In the genomic region with DNA sequence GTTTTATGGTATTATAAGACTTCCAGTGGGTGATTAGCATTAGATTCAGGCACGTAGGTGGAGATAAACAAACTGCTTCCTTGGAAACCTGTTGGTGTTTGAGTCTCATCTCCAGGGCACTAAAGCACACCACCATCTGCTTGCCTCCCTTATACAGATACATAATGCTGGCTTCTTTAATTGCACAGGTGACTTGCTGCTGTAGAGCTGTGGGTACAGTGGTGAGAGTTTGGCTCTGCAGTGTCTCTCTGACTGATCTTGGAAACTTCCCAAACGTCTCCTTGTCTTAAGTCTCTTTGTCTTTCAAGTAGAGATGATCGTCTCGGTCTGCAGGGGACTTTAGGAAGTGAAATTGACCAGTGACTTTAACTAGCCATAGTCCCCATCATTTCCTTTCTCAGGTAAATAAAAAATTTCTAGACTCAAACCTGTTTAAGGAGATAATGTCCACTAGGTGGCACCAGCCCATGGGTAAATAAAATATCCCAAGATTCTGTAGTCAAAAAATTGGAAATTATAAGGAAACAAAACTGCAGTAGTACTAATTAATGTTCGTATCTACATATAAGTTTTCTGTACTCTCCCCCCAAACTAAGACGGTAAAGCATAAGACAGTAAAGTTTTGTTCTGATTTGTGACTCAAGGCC, we compare ENCODE assay signal across 9 mouse cellular contexts. TPM values are rescaled to one million over a fixed set of nuclear protein-coding genes. Genes with fewer than 3 reads are reported as not detected.
DNase-seq lines count a peak whose midpoint lies in the region; ATAC-seq and TF ChIP-seq lines count a peak whose summit lies in the region.
"Had no signal": no experiment of that assay in that cellular context is flagged by ENCODE, and none has a peak within 500 bp of the region (broad histone marks: within the 10 kb centered on the region; RNA-seq: fewer than 3 reads in every experiment).

No protein-coding gene starts in this region.

- no peak overlapping the region for H3K4me2 ChIP-seq in forebrain, embryonic 14.5 days (ENCODE audit: low read length)
- H3K4me2 ChIP-seq: midbrain, embryonic 12.5 days had no signal

- no peak overlapping the region for H3K4me3 ChIP-seq in forebrain, embryonic 14.5 days (ENCODE audit: low read depth, low read length)
- no peak overlapping the region for H3K4me3 ChIP-seq in forebrain, embryonic 10.5 days
- no peak overlapping the region for H3K4me3 ChIP-seq in ES-Bruce4 (ENCODE audit: low read depth, low read length)
- H3K4me3 ChIP-seq: midbrain, embryonic 12.5 days had no signal

- no peak for ATAC-seq in forebrain, embryonic 14.5 days
- no peak for ATAC-seq in activated CD4-positive, CD25-positive, alpha-beta regulatory T cell, adult 4 months

- H3K27me3 ChIP-seq in forebrain, embryonic 14.5 days (replicated peaks; ENCODE audit: control insufficient read depth, insufficient read depth, low read length): no peaks in the 10 kb centered on the region
- H3K27me3 ChIP-seq in forebrain, embryonic 10.5 days (ENCODE audit: poor library complexity, severe bottlenecking): no peaks in the 10 kb centered on the region
- H3K27me3 ChIP-seq in ES-Bruce4 (ENCODE audit: control insufficient read depth, insufficient read depth, low read length, poor library complexity, severe bottlenecking): no peaks in the 10 kb centered on the region
- H3K27me3 ChIP-seq: midbrain, embryonic 12.5 days had no signal

- TF ChIP-seq CTCF in ES-Bruce4 (IDR thresholded peaks at IDR 0.05; ENCODE audit: low read depth, low read length): peak; percentile 19

- DNase-seq in forebrain, embryonic 14.5 days (ENCODE audit: low spot score): peak; percentile 77
- DNase-seq in forebrain, embryonic 10.5 days (ENCODE audit: extremely low spot score, low spot score): no peak
- DNase-seq in left cerebral cortex, postnatal 25 days (ENCODE audit: low spot score in 2 of 2): peak; percentile 48 to 52
- DNase-seq in left cerebral cortex, adult 8-10 months (ENCODE audit: low spot score in 2 of 2): no peak
- DNase-seq in forelimb bud, embryonic 11.5 days (ENCODE audit: low read depth, low spot score): peak; percentile 35
- no peak for DNase-seq in ovary, adult 18-20 months (ENCODE audit: low spot score)

- H3K4me1 ChIP-seq in forebrain, embryonic 14.5 days (ENCODE audit: control insufficient read depth, insufficient read depth, low read length): no peaks in the 10 kb centered on the region
- H3K4me1 ChIP-seq in forebrain, embryonic 10.5 days: 0 out of 2 replicates have a peak, but pooled peaks cover 3% of the 10 kb centered on the region
- H3K4me1 ChIP-seq in ES-Bruce4 (ENCODE audit: control insufficient read depth, insufficient read depth, low read length): no peaks in the 10 kb centered on the region
- H3K4me1 ChIP-seq: midbrain, embryonic 12.5 days had no signal

- intact Hi-C loops in left cerebral cortex, postnatal 25 days (cut with DNase I): loop anchor here (5.0 kb wide), 2 partner anchors 204 to 419 kb away; partner anchors contain the start of gene Gpr22

- no peak for TF ChIP-seq POLR2A in ES-Bruce4 (IDR thresholded peaks at IDR 0.05; ENCODE audit: insufficient read depth, low read length)

- no peak for TF ChIP-seq EP300 in ES-Bruce4 (IDR thresholded peaks at IDR 0.05; ENCODE audit: insufficient read depth, low read depth, low read length)

- H3K9me3 ChIP-seq in forebrain, embryonic 14.5 days (replicated peaks; ENCODE audit: control insufficient read depth, low read length): no peaks in the 10 kb centered on the region
- no peaks in the 10 kb centered on the region for H3K9me3 ChIP-seq in forebrain, embryonic 10.5 days
- no peaks in the 10 kb centered on the region for H3K9me3 ChIP-seq in ES-Bruce4 (replicated peaks; ENCODE audit: control insufficient read depth, insufficient read depth, low read length, poor library complexity, severe bottlenecking)
- H3K9me3 ChIP-seq: midbrain, embryonic 12.5 days had no signal

- no peak overlapping the region for H3K27ac ChIP-seq in forebrain, embryonic 14.5 days (ENCODE audit: low read depth, low read length)
- no peak overlapping the region for H3K27ac ChIP-seq in forebrain, embryonic 10.5 days
- H3K27ac ChIP-seq in ES-Bruce4 (ENCODE audit: insufficient read depth, low read length): no peak overlapping the region
- H3K27ac ChIP-seq: midbrain, embryonic 12.5 days had no signal

- WGBS in forebrain, embryonic 14.5 days: 47% methylated on average over 6 of the region's 6 CpGs
- WGBS in forebrain, embryonic 10.5 days: 42% methylated on average over 6 of the region's 6 CpGs

- H3K36me3 ChIP-seq in forebrain, embryonic 14.5 days (ENCODE audit: control insufficient read depth, insufficient read depth, low read length): no peaks in the 10 kb centered on the region
- no peaks in the 10 kb centered on the region for H3K36me3 ChIP-seq in forebrain, embryonic 10.5 days (replicated peaks)
- H3K36me3 ChIP-seq in ES-Bruce4 (ENCODE audit: control insufficient read depth, insufficient read depth, low read length, poor library complexity, severe bottlenecking): no peaks in the 10 kb centered on the region
- H3K36me3 ChIP-seq: midbrain, embryonic 12.5 days had no signal

- no peak overlapping the region for H3K9ac ChIP-seq in forebrain, embryonic 14.5 days (ENCODE audit: low read length)
- H3K9ac ChIP-seq in ES-Bruce4 (ENCODE audit: low read depth, poor library complexity, severe bottlenecking): no peak overlapping the region
- H3K9ac ChIP-seq: midbrain, embryonic 12.5 days had no signal

RNA-seq across cellular contexts. Expression of gene Cbll1, which starts 8.4 kb away (rescaled TPM):
- polyA plus RNA-seq in forebrain, embryonic 14.5 days (2014; fragmentation: Nextera tagmentation; extraction: Ambion mirVana): 20.3 and 21.3 TPM in 2 replicates
- 16.7 and 19.2 TPM in 2 replicates for polyA plus RNA-seq in forebrain, embryonic 10.5 days (2016; fragmentation: Nextera tagmentation; extraction: Ambion mirVana)
- total RNA-seq in left cerebral cortex, postnatal 25 days (2021): 10 to 100 TPM; 23.3 to 24.5 TPM
- 10 to 100 TPM; 20.5 to 22.0 (median 21.3) TPM for total RNA-seq in left cerebral cortex, adult 8-10 months (2022)
- polyA plus RNA-seq in ES-Bruce4 (2011; ENCODE audit: insufficient read depth, insufficient read length, low read depth, missing spikeins): 45.3 and 47.6 TPM in 2 replicates
- 10 to 100 TPM; 24.7 to 25.9 TPM for polyA plus RNA-seq in activated CD4-positive, CD25-positive, alpha-beta regulatory T cell, adult 4 months (2017; shearing (Covaris generic))

RNA-seq across cellular contexts. Expression of gene Slc26a4, which starts 51.9 kb away (rescaled TPM):
- polyA plus RNA-seq in forebrain, embryonic 14.5 days (2014; fragmentation: Nextera tagmentation; extraction: Ambion mirVana): 0.09 TPM in 1 of 2 replicates, not detected in the other
- polyA plus RNA-seq in forebrain, embryonic 10.5 days (2016; fragmentation: Nextera tagmentation; extraction: Ambion mirVana): not detected in 2 replicates
- total RNA-seq in left cerebral cortex, postnatal 25 days (2021): 1 to 10 TPM; 2.1 to 2.5 TPM
- total RNA-seq in left cerebral cortex, adult 8-10 months (2022): 1 to 10 TPM; 1.9 to 3.2 (median 2.1) TPM
- polyA plus RNA-seq in ES-Bruce4 (2011; ENCODE audit: insufficient read depth, insufficient read length, low read depth, missing spikeins): not detected in 2 replicates
- not detected for polyA plus RNA-seq in activated CD4-positive, CD25-positive, alpha-beta regulatory T cell, adult 4 months (2017; shearing (Covaris generic))
- polyA plus RNA-seq: midbrain, embryonic 12.5 days had no signal

Comparison
In these comparisons a context has a peak if more than half of its experiments do, and no peak if none do; other contexts are left out.
1. DNase-seq: peak in forebrain, embryonic 14.5 days (single experiment), left cerebral cortex, postnatal 25 days (2 of 2) and forelimb bud, embryonic 11.5 days (single experiment); none in forebrain, embryonic 10.5 days (single experiment), left cerebral cortex, adult 8-10 months (0 of 2) and ovary, adult 18-20 months (single experiment).